Mouse (Mus musculus): ENCODE measurements around the gene Rnf157. TPM values are rescaled to one million over a fixed set of nuclear protein-coding genes. Genes with fewer than 3 reads are reported as not detected.

Gene Rnf157
- polyA plus RNA-seq, 1 experiment, result 183 TPM

GRCm38 (mm10) chr11:116297017-116297416 is 115.8 kb downstream of the Rnf157 start:
- H3K27ac ChIP-seq (ENCODE audit: insufficient read depth, low read length), result no peak overlapping the region
- H3K4me3 ChIP-seq (ENCODE audit: insufficient read depth, low read length), result no peak overlapping the region
- TF ChIP-seq CTCF (IDR thresholded peaks at IDR 0.05; ENCODE audit: extremely low read depth, insufficient read depth, low read length) (no peak), POLR2A (IDR thresholded peaks at IDR 0.05; ENCODE audit: extremely low read depth, insufficient read depth, low read length) (no peak)
- H3K4me1 ChIP-seq (ENCODE audit: control insufficient read depth, insufficient read depth, low read length), result no peaks in the 10 kb centered on the region

DNA sequence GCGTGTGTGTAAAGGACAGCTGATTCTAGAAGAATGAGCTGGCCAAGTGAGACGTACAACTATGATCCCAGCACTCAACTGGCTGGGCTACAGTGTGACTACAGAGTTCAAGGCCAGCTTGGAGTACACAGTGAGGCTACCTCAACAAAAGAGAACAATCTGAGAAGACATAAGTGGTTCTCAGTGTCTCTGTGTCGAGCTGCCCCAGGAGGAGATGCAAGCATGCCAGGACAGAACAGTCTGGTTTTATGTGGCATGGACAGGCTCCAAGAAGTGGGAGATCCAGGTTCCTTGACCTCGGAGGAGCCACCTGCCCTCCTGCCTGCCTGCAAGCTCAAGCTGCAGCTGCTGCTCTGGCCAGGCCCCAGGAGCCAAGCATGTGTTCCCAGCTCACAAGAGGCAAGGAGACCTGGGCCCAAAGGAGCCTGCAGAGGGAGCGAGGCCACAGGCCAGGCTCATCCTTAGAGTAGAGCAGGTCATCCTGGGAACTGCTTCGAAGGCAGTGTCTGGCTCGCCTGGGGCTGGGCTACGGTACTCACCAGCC is 116.6 kb downstream of the Rnf157 start:
- H3K4me3 ChIP-seq (ENCODE audit: insufficient read depth, low read length), result no peak overlapping the region
- H3K4me1 ChIP-seq (ENCODE audit: control insufficient read depth, insufficient read depth, low read length), result no peaks in the 10 kb centered on the region
- no peak overlapping the region for H3K27ac ChIP-seq (ENCODE audit: insufficient read depth, low read length)
- no peak for TF ChIP-seq CTCF (IDR thresholded peaks at IDR 0.05; ENCODE audit: extremely low read depth, insufficient read depth, low read length)
- no peak for TF ChIP-seq POLR2A (IDR thresholded peaks at IDR 0.05; ENCODE audit: extremely low read depth, insufficient read depth, low read length)

DNA sequence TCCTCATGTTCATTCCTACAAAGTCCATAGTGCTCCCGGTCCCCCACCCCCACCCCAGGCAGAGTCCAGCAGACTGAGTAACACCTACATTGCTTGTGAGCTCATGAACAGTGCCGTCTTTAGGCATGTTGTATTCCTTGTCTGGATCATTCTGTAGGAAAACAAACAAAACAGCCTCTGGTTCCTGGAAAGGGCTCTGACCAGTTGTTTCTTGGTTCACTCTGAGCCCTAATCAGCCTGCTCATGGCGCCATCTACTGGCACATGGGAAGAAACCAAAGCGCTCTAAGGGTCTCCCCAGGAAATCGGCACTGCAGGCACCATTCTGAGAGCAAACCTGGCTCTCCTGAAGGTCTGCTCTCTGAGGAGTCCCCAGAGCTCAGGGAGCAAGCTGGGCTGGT is 118.5 kb downstream of the Rnf157 start:
- Histone ChIP-seq H3K4me3 (ENCODE audit: insufficient read depth, low read length) (no peak overlapping the region), H3K27ac (ENCODE audit: insufficient read depth, low read length) (no peak overlapping the region), H3K4me1 (ENCODE audit: control insufficient read depth, insufficient read depth, low read length) (no peaks in the 10 kb centered on the region)
- TF ChIP-seq POLR2A (IDR thresholded peaks at IDR 0.05; ENCODE audit: extremely low read depth, insufficient read depth, low read length) (no peak), CTCF (IDR thresholded peaks at IDR 0.05; ENCODE audit: extremely low read depth, insufficient read depth, low read length) (peak; percentile 69)

- H3K4me3 ChIP-seq (ENCODE audit: insufficient read depth, low read length), result no peak overlapping the region
- TF ChIP-seq POLR2A (IDR thresholded peaks at IDR 0.05; ENCODE audit: extremely low read depth, insufficient read depth, low read length) (no peak), CTCF (IDR thresholded peaks at IDR 0.05; ENCODE audit: extremely low read depth, insufficient read depth, low read length) (no peak)
- H3K27ac ChIP-seq (ENCODE audit: insufficient read depth, low read length), result no peak overlapping the region
- H3K4me1 ChIP-seq (ENCODE audit: control insufficient read depth, insufficient read depth, low read length), result no peaks in the 10 kb centered on the region
These were observed 119.2 kb downstream of the Rnf157 start for GRCm38 (mm10) chr11:116293538-116294137.

DNA sequence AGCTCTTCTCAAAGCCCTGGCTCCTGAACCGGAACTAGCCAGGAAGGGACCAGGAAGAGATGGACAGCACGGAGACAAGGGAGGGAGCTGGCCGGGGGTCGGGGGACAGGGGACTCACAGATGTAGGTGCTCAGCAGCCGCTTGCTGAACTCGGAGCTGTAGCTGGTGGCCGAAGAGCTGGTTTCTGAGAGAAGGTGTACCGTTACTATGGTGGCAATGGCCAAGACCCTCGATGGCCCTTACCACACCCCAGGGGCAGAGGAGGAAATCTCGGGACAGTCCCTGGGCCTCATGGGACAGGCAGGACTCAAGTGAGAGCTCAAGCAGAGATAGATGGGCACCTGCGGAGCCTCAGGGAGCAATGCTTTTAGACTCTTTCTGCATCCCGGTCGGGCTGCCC is 120.4 kb downstream of the Rnf157 start:
- H3K27ac ChIP-seq (ENCODE audit: insufficient read depth, low read length), result no peak overlapping the region
- TF ChIP-seq POLR2A (IDR thresholded peaks at IDR 0.05; ENCODE audit: extremely low read depth, insufficient read depth, low read length) (no peak), CTCF (IDR thresholded peaks at IDR 0.05; ENCODE audit: extremely low read depth, insufficient read depth, low read length) (no peak)
- no peaks in the 10 kb centered on the region for H3K4me1 ChIP-seq (ENCODE audit: control insufficient read depth, insufficient read depth, low read length)
- no peak overlapping the region for H3K4me3 ChIP-seq (ENCODE audit: insufficient read depth, low read length)

GRCm38 (mm10) chr11:116290556-116290955 is 122.3 kb downstream of the Rnf157 start:
- Histone ChIP-seq H3K27ac (ENCODE audit: insufficient read depth, low read length) (no peak overlapping the region), H3K4me3 (ENCODE audit: insufficient read depth, low read length) (no peak overlapping the region), H3K4me1 (ENCODE audit: control insufficient read depth, insufficient read depth, low read length) (no peaks in the 10 kb centered on the region)
- no peak for TF ChIP-seq POLR2A (IDR thresholded peaks at IDR 0.05; ENCODE audit: extremely low read depth, insufficient read depth, low read length)
- TF ChIP-seq CTCF (IDR thresholded peaks at IDR 0.05; ENCODE audit: extremely low read depth, insufficient read depth, low read length), result no peak

- H3K27ac ChIP-seq (ENCODE audit: insufficient read depth, low read length), result no peak overlapping the region
- H3K4me3 ChIP-seq (ENCODE audit: insufficient read depth, low read length), result no peak overlapping the region
- TF ChIP-seq CTCF (IDR thresholded peaks at IDR 0.05; ENCODE audit: extremely low read depth, insufficient read depth, low read length), result no peak
- TF ChIP-seq POLR2A (IDR thresholded peaks at IDR 0.05; ENCODE audit: extremely low read depth, insufficient read depth, low read length), result no peak
- H3K4me1 ChIP-seq (ENCODE audit: control insufficient read depth, insufficient read depth, low read length), result no peaks in the 10 kb centered on the region
These were observed 125.5 kb downstream of the Rnf157 start for GRCm38 (mm10) chr11:116287351-116287750.

Other genes starting within 250 kb of the Rnf157 start
- 103 and 109 TPM in 2 replicates for gene Fbf1, start 244.9 kb downstream of the Rnf157 start, polyA plus RNA-seq (2012; rRNA removed)
- gene Ten1, start 214.2 kb downstream of the Rnf157 start, polyA plus RNA-seq (2012; rRNA removed), result 55.5 and 56.1 TPM in 2 replicates
- gene Acox1, start 214.0 kb downstream of the Rnf157 start, polyA plus RNA-seq (2012; rRNA removed), result 128 and 136 TPM in 2 replicates
- 0.91 and 1.0 TPM in 2 replicates for gene Evpl, start 175.0 kb downstream of the Rnf157 start, polyA plus RNA-seq (2012; rRNA removed)
- gene Srp68, start 138.8 kb downstream of the Rnf157 start, polyA plus RNA-seq (2012; rRNA removed), result 63.4 TPM in 2 replicates
- gene Galr2, start 132.1 kb downstream of the Rnf157 start, polyA plus RNA-seq (2012; rRNA removed), result not detected in 2 replicates
- 91.3 and 95.8 TPM in 2 replicates for gene Exoc7, start 105.8 kb downstream of the Rnf157 start, polyA plus RNA-seq (2012; rRNA removed)
- gene Foxj1, start 77.6 kb downstream of the Rnf157 start, polyA plus RNA-seq (2012; rRNA removed), result 4.2 and 6.6 TPM in 2 replicates
- 61.3 and 63.2 TPM in 2 replicates for gene Ubald2, start 21.1 kb upstream of the Rnf157 start, polyA plus RNA-seq (2012; rRNA removed)
- gene Qrich2, start 53.2 kb upstream of the Rnf157 start, polyA plus RNA-seq (2012; rRNA removed), result 0.06 and 0.13 TPM in 2 replicates
- 89.0 and 90.8 TPM in 2 replicates for gene Prpsap1, start 81.2 kb upstream of the Rnf157 start, polyA plus RNA-seq (2012; rRNA removed)
- gene Sphk1, start 117.9 kb upstream of the Rnf157 start, polyA plus RNA-seq (2012; rRNA removed), result 5.3 and 7.6 TPM in 2 replicates
- 88.6 and 90.1 TPM in 2 replicates for gene Ube2o, start 168.4 kb upstream of the Rnf157 start, polyA plus RNA-seq (2012; rRNA removed)
- 1.5 and 2.3 TPM in 2 replicates for gene Aanat, start 173.4 kb upstream of the Rnf157 start, polyA plus RNA-seq (2012; rRNA removed)
- gene Rhbdf2, start 214.0 kb upstream of the Rnf157 start, polyA plus RNA-seq (2012; rRNA removed), result 1.8 and 2.1 TPM in 2 replicates
- gene Prcd, start 240.5 kb upstream of the Rnf157 start, polyA plus RNA-seq (2012; rRNA removed), result 8.2 and 8.4 TPM in 2 replicates
- gene Cygb, start 241.3 kb upstream of the Rnf157 start, polyA plus RNA-seq (2012; rRNA removed), result 49.6 and 49.8 TPM in 2 replicates

Data from cortical plate, adult 2 months (tissue).